In the genomic region with DNA sequence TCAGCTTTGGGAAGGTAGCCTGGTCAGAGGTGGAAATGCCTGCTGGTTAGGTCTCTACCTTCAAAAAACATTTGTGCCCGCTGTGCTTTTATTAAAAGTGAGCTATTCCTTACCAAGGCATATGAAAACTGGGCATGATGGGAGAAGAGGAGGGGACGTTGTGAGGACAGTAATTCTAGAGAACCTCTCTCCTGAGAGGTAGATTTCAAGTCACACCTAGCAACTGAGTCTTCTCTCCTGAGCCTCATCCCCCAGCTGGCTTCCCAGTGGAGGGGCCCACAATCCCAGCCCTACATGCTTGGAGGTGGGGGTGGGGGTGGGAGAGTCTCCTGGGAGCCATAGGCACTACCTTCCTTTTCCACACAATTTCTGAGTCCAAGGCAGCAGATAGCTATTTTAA, we compare ENCODE assay signal across 32 mouse cellular contexts. TPM values are rescaled to one million over a fixed set of nuclear protein-coding genes. Genes with fewer than 3 reads are reported as not detected.
"Had no signal": no experiment of that assay in that cellular context is flagged by ENCODE, and none has a peak within 500 bp of the region (broad histone marks: within the 10 kb centered on the region; RNA-seq: fewer than 3 reads in every experiment).

No protein-coding gene starts in this region.

- H3K9ac ChIP-seq: embryonic facial prominence, embryonic 12.5 days; embryonic facial prominence, embryonic 13.5 days; embryonic facial prominence, embryonic 15.5 days; forebrain, embryonic 12.5 days; forebrain, embryonic 13.5 days; forebrain, embryonic 15.5 days; forebrain, postnatal 0 days had no signal

- DNase-seq: cerebellum, adult 2 months; cerebellum, adult 8-10 months; cerebellum, adult 9-10 months; cerebellum, adult 9-11 months; cerebellum, postnatal 10 days; cerebellum, postnatal 14 days; cerebellum, postnatal 25 days; cerebellum, postnatal 36 days; embryo, embryonic 11 days; gastrocnemius, adult 2 months; gastrocnemius, postnatal 10 days; gastrocnemius, postnatal 14 days; gastrocnemius, postnatal 25 days; gastrocnemius, postnatal 36 days; heart, adult 18-20 months; heart, adult 2 months had no signal

- H3K9me3 ChIP-seq: embryonic facial prominence, embryonic 10.5 days; embryonic facial prominence, embryonic 12.5 days; embryonic facial prominence, embryonic 13.5 days; embryonic facial prominence, embryonic 15.5 days; forebrain, embryonic 10.5 days; forebrain, embryonic 12.5 days; forebrain, embryonic 13.5 days; forebrain, embryonic 15.5 days had no signal

- ATAC-seq: forebrain, embryonic 13.5 days; forebrain, embryonic 14.5 days; forebrain, embryonic 15.5 days; forebrain, embryonic 16.5 days; forebrain, postnatal 0 days had no signal

- H3K36me3 ChIP-seq: embryonic facial prominence, embryonic 10.5 days; embryonic facial prominence, embryonic 12.5 days; embryonic facial prominence, embryonic 13.5 days; embryonic facial prominence, embryonic 15.5 days; forebrain, embryonic 10.5 days; forebrain, embryonic 12.5 days; forebrain, embryonic 15.5 days had no signal

- H3K4me3 ChIP-seq: gastrocnemius, adult 2 months; heart, adult 2 months had no signal

- H3K27ac ChIP-seq: embryonic facial prominence, embryonic 10.5 days; embryonic facial prominence, embryonic 12.5 days; embryonic facial prominence, embryonic 13.5 days; embryonic facial prominence, embryonic 15.5 days; forebrain, embryonic 10.5 days; forebrain, embryonic 12.5 days; forebrain, embryonic 13.5 days; forebrain, embryonic 15.5 days; gastrocnemius, adult 2 months; heart, adult 2 months had no signal

RNA-seq across cellular contexts. Expression of a gene that starts 1.0 kb away (rescaled TPM):
- total RNA-seq: common myeloid progenitor, adult 5-6 weeks; gastrocnemius, adult 18-20 months; gastrocnemius, adult 2 months; gastrocnemius, postnatal 10 days; gastrocnemius, postnatal 14 days; gastrocnemius, postnatal 25 days; gastrocnemius, postnatal 36 days; gastrocnemius, postnatal 4 days; granulocyte monocyte progenitor cell, adult 5-6 weeks had no signal
- polyA plus RNA-seq: erythroblast, embryonic 14.5 days had no signal
